Mouse (Mus musculus) neural tube, embryonic 10.5 days (tissue): ENCODE measurements around the gene Vmn2r70.

Experiments used
- DNase-seq: peaks from one replicate; pipeline ENCODE4 v3.0.0-alpha.2; 2017; ENCODE audit warnings: low spot score; ENCODE audit errors: extremely low spot score

Gene Vmn2r70

DNA sequence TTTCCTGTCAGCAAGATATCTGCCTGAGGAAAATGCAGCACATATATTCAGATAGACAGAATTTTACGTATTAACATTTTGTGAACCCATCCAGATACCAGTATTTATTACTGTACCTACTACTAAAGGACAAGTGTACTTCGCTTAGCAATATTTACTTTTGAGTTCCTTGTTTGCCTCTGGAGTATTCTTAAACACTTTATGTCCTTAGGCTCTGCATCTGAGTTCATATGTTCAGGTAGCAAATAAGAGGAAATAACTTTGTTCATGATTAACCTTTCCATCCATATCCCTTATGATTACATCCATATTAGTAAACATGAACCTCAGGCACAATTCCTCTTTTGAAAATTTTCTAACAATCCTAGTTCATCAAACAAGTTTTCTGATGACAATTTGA, at the start of gene Vmn2r70:
Vmn2r70 (minus strand) TSS at position 101 of the 400 bp plus-strand sequence.
- DNase-seq, result no peak

DNA sequence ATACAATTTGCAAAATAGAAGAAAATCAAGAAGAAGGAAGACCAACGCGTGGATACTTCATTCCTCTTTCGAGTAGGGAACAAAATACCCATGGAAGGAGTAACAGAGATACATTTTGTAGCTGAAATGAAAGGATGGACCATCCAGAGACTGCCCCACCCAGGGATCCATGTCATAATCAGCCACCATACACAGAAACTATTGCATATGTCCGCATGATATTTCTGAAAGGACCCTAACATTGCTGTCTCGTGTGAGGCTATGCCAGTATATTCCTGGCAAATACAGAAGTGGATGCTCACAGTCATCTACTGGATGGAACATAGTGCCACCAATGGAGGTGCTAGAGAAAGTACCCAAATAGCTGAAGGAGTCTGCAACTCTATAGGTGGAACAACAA, 6.2 kb downstream of the Vmn2r70 start, which contains the start of gene Vmn2r71:
Vmn2r71 (plus strand) TSS at position 301 of the 400 bp plus-strand sequence.
- no peak for DNase-seq

DNA sequence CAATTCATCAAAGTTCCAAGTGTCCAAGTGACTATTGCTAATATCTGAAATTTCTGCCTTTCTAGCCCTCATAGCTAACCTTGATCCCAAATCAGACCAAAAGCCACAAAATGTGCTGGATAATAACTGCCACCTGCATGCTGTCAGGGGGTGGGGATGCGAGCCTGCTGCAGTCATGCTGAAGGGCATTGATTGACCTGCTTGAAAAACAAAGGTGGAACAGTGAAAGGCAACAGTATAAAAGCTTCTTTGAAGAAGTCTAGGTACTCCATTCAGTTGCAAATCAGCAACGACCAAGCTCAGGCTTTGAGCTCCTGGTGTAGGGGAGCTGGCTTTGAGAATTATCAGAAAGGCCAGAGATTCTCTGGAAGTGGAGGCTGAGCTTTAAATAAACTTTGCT, 25.9 kb downstream of the Vmn2r70 start:
- no peak for DNase-seq

- no peak for DNase-seq
Observed at GRCm38 (mm10) chr7:85542108-85542507, 26.9 kb downstream of the Vmn2r70 start.
